Mouse (Mus musculus): ENCODE data around the gene Bglap3.

Gene Bglap3

GRCm38 (mm10) chr3:88335436-88336053 is 37.0 kb downstream of the Bglap3 start:
- no peak for DNase-seq (ENCODE audit: low spot score)

- DNase-seq (ENCODE audit: low spot score): no peak
These were observed 37.6 kb downstream of the Bglap3 start for GRCm38 (mm10) chr3:88334902-88335435.

- DNase-seq (ENCODE audit: low spot score): no peak
These were observed 38.4 kb downstream of the Bglap3 start for GRCm38 (mm10) chr3:88334029-88334658.

DNA sequence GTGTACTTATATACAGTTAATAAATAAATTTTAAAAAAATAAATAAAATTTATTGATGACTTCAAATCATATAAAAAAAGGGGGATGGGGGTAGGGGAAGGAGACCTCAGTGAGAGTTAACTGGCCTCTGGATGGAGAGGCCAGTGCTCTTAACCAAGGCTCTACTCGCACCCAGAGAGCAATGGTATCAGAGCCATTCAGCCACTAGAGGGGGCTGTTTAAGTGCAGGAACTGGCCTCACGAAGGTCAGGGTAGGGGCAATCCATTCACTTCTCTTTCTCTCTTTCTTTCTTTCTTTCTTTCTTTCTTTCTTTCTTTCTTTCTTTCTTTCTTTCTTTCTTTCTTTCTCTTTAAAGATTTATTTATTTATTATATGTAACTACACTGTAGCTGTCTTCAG is 41.3 kb downstream of the Bglap3 start:
- peak; percentile 49 for DNase-seq (ENCODE audit: low spot score)

DNA sequence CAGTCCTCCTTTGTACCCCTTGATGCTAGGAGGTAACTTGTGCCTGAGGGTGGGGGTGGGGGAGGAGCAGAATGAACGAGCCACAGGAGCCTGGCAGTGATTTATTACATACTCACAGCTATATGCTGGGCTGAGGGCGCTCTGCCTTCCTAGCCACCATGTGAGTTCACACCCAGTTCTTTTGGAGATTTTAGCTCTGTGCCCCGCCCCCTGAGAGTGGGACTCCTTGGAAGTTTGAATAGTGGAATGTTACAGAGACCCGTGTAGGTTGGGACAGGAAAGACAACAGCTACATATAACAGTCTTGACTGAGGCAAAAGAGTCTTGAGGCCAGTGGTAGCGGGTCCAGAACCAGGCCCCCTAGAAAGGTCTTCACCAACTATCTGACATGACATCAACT is 43.6 kb downstream of the Bglap3 start:
- DNase-seq (ENCODE audit: low spot score): no peak

DNA sequence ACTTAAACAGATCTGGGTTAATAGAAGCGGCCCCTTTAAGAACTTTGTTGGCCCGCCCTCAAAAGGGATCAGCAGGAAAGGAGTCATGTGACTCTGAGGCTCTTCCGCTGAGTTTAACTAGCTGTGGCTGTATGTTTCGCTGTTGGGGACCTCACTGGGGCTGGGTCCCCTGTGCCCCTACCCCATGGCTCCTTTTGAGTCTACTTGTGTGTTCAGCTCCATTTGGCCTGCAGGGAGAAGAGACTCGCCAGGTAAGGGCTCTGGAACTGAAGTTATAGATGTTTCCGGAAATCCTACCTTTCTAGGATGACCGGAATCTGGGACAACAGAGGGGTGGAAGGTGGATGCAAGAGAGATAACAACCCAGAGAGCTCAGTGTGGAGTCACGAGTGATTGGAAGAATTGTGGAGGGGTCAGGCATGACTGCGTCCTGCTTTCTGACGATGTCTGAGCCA is 47.6 kb downstream of the Bglap3 start, which contains the start of gene Glmp:
TSS of gene Glmp (plus strand) at position 73 of the 455 bp plus-strand sequence.
- peak; percentile 50 for DNase-seq (ENCODE audit: low spot score)
